Mouse (Mus musculus) kidney, adult 2 months (tissue): ENCODE data around the gene Akap9. TPM values are rescaled to one million over a fixed set of nuclear protein-coding genes. Genes with fewer than 3 reads are reported as not detected.
"Not testable (repeated sequence)": the region's sequence is repeated elsewhere in the genome, so short reads cannot be mapped to it uniquely, and the experiment has no call there.

Experiments used
- DNase-seq: peaks from one replicate; pipeline ENCODE4 v3.0.0; 2021
- H3K27ac ChIP-seq: fragments of 200-500 bp; 2 replicates; pipeline ENCODE4 v1.5.1; 2012; ENCODE audit warnings: low read depth, low read length, control low read depth, inconsistent platforms; ENCODE audit not compliant: insufficient read depth
- H3K27me3 ChIP-seq: fragments of 200-500 bp; replicated peaks from 2 replicates; pipeline ENCODE4 v1.6.1; 2012; ENCODE audit warnings: mild to moderate bottlenecking, moderate library complexity, low read length, inconsistent platforms; ENCODE audit not compliant: control insufficient read depth, insufficient read depth
- H3K36me3 ChIP-seq: fragments of 200-500 bp; 2 replicates; pipeline ENCODE4 v1.6.1; 2012; ENCODE audit warnings: mild to moderate bottlenecking, moderate library complexity, low read length, inconsistent platforms; ENCODE audit not compliant: control insufficient read depth, insufficient read depth
- H3K4me1 ChIP-seq: fragments of 200-500 bp; 2 replicates; pipeline ENCODE4 v1.6.1; 2011; ENCODE audit warnings: low read length; ENCODE audit not compliant: control insufficient read depth, insufficient read depth
- H3K4me3 ChIP-seq: fragments of 200-500 bp; 2 replicates; pipeline ENCODE4 v1.5.1; 2011; ENCODE audit warnings: mild to moderate bottlenecking, low read depth, low read length, control low read depth; ENCODE audit not compliant: insufficient read depth
- CTCF ChIP-seq: fragments of 200-500 bp; conservative IDR thresholded peaks from 2 replicates; pipeline ENCODE4 v1.5.1; 2011; ENCODE audit warnings: low read depth, mild to moderate bottlenecking, control low read depth, low read length, moderate library complexity, mixed read lengths; ENCODE audit not compliant: insufficient read depth, insufficient read length
- POLR2A ChIP-seq: fragments of 200-500 bp; IDR thresholded peaks from one replicate; pipeline ENCODE4 v1.6.1; 2011; ENCODE audit warnings: low read depth, low read length, control low read depth
- WGBS: fragments of 180-500 bp; shearing (Covaris S2); methylation state at CpG from one replicate; pipeline ENCODE4 v1.1.7; 2018; 5-methylcytosine and 5-hydroxymethylcytosine counted together
- polyA plus RNA-seq: library from polyadenylated mRNA; depleted of rRNA; stranded (reverse); fragments of >200 nt; gene quantifications from 2 replicates; pipeline ENCODE4 v1.2.3, GENCODE M21; 2012; rRNA removed

Gene Akap9
- polyA plus RNA-seq, 1 experiment: 5.7 TPM

DNA sequence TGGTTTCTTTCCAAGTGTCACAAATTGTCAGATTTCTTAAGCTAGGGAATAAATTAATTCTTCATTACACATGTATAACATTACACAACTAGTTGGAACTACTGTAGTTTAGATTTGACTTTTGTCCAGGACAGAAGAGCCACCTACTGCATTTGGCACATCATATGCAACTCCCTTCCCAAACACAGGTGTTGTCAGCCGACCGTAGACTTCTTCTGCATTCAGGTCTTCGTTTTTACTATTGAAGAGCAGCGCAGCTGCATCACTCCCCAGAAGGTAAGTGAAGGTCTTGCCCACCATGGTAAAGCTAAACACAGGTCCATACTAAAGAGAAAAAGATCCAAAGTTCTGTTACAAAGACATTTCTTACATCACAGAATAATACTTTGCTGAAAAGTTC, 173.2 kb downstream of the Akap9 start:
- 85% methylated on average over 4 of the region's 4 CpGs for WGBS
- no peak overlapping the region for H3K27ac ChIP-seq
- no peak overlapping the region for H3K4me3 ChIP-seq
- peaks cover 7% of the 10 kb centered on the region for H3K36me3 ChIP-seq
- H3K27me3 ChIP-seq: no peaks in the 10 kb centered on the region
- no peak for TF ChIP-seq POLR2A
- no peak for TF ChIP-seq CTCF
- peaks cover 3% of the 10 kb centered on the region; the same call in 1 of the 2 replicates for H3K4me1 ChIP-seq
- DNase-seq: no peak

DNA sequence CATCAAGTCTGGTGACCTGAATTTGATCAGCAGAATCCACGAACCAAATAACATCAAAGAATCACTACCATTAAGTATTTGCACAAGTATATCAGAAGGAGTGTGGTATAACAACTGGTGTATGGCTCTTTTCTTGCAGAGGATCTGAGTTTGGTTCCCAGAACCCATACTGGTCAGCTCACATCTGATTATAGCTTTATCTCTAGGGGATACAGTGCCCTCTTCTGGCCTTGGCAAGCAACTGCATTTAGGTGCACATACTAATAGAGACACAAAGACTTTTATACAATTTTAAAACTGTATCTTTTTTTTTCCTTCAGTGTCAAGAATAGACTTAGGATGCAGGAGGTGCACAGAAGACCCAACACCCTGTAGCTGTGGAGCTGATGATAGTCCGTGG, 173.9 kb downstream of the Akap9 start:
- Histone ChIP-seq H3K27me3 (no peaks in the 10 kb centered on the region), H3K36me3 (peaks cover 7% of the 10 kb centered on the region), H3K4me1 (peaks cover 3% of the 10 kb centered on the region; the same call in 1 of the 2 replicates), H3K4me3 (no peak overlapping the region), H3K27ac (no peak overlapping the region)
- no peak for TF ChIP-seq CTCF
- no peak for TF ChIP-seq POLR2A
- DNase-seq: no peak
- WGBS: 94% methylated on average over 2 of the region's 2 CpGs

DNA sequence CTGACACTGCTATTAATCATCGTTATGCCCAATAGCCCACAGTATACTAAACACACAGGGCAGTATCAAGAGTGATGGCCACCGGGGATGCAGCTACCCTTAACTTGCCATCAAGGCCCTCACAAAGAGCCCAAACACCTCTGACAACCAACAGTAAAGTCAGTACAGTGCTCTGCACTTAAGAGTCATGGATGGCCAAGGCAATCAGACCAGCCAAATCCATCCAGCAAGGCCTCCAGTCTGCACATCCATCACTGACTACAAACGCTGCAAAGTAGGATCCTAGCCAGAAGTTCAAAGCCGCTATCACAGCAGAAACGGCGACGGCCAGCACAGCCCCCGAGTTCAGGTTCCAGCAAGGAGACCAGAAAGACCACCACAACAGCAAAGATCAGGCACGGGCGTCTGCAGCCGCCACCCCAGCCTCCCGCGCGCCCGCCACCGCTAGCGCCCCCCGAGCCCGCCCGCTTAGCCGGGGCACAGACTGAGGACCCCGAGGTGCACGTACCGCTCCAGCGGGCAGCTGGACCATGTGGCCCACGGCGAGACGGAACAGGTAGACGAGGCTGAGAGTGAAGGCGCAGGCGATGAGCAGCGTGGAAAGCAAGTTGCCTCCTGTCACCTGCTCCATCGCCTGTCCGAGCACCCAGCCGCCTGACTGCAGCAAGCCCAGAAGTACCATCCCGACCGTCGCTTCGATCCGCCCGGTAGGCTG, 175.9 kb downstream of the Akap9 start:
- TF ChIP-seq POLR2A (no peak), CTCF (no peak)
- H3K27me3 ChIP-seq: no peaks in the 10 kb centered on the region
- peaks cover 7% of the 10 kb centered on the region; the same call in 1 of the 2 replicates for H3K36me3 ChIP-seq
- peak overlapping the region; percentile 78 for H3K4me3 ChIP-seq
- peaks cover 3% of the 10 kb centered on the region; the same call in 1 of the 2 replicates for H3K4me1 ChIP-seq
- DNase-seq: peak; percentile 25
- WGBS: 1% methylated on average over 41 of the region's 41 CpGs
- peak overlapping the region; percentile 27; the same call in 1 of the 2 replicates for H3K27ac ChIP-seq

DNA sequence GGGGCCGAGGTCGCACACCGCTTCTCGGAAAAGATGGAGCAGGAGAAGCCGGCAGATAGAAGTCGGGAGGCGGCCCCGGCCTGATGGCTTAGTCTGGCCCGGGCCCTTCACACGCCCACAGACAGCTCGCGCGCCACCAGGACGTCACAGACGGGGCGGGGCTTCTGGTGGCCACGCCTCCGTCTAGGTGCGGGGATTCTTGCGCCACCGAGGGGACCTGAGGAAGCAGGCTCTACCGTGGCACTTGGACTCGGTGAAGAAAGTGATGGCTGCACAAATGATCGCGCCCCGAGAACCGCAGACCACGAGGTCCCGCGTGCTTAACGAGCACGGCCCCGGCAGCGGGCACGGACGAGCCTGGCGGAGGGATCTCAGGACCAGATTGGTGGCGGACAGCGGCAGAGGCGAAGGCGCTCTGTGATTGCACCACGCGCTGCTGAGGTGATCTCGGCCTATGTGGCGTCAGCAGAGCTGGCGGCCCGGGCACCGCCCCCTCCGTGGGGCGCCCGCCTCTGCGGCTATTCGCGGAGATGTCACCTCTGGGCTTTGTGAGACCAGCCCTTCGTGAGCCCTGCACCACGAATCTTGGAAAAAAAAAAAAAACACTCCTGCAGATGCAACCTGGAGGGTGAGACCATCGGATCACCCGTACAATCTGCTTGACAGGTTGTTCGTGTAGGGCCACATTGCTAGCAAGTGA, 176.6 kb downstream of the Akap9 start, which contains the start of gene Cyp51:
Gene Cyp51 (minus strand): TSS at position 406 of the 700 bp plus-strand sequence.
- TF ChIP-seq POLR2A (peak; percentile 40), CTCF (no peak)
- Histone ChIP-seq H3K27me3 (no peaks in the 10 kb centered on the region), H3K36me3 (peaks cover 5% of the 10 kb centered on the region; the same call in 1 of the 2 replicates), H3K4me3 (peak within 1 kb of the TSS; percentile 78), H3K27ac (peak within 1 kb of the TSS; percentile 95), H3K4me1 (peaks cover 3% of the 10 kb centered on the region; the same call in 1 of the 2 replicates)
- under 1% methylated on average over 59 of the region's 59 CpGs for WGBS
- peak; percentile 94 for DNase-seq

DNA sequence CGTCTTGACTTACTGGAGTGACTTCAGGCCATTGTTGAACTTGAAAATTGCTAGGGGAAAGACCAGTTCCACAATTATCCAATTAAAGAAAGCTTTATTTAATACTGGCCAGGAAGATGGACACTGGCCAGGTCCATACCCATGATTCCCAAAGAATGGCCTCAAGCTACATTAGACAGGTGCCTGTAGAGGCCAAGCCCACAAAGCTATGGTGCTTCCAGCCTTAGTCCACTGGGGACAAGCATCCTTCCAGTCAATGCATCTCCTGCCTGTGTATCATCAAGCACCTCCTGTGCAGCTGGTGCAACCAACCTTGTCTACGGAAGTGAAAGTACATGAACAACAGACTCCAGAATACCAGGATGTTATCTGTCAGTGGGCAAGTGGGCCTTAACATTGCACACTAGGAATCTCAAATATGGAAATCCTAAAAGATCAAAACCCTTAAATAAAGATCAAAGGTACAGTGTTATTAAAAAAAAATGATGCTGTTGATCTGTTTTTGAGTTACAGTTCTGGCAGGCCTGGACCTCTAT, 177.9 kb downstream of the Akap9 start:
- 97% methylated on average over 2 of the region's 2 CpGs for WGBS
- TF ChIP-seq POLR2A (no peak), CTCF (no peak)
- DNase-seq: no peak

DNA sequence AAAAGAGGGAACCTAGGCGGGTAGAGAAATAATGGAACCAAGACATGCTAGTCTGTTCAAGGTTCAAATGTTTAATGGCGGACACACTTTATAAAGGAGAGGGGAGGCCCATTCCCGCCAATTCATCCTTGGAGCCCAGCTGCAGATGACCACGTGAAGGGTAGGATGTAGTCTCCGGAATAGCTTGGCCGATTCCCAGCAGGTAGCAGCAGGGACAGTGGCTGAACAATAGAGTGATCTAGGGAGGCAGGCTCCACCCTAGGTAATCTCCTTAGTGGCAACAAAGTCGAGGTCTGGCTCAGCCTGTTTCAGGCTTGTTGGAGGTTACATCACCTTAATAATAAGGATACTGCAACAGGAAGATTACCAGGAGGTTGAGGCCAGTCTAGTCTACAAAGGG, 179.2 kb downstream of the Akap9 start:
- WGBS: 73% methylated on average over 7 of the region's 7 CpGs
- not testable (repeated sequence) for H3K27me3 ChIP-seq, H3K4me3 ChIP-seq, H3K36me3 ChIP-seq, DNase-seq, H3K4me1 ChIP-seq, H3K27ac ChIP-seq

More for the DNA sequence above, 177.9 kb downstream of the Akap9 start:
- Histone ChIP-seq H3K27ac (no peak overlapping the region), H3K4me3 (no peak overlapping the region), H3K27me3 (no peaks in the 10 kb centered on the region), H3K4me1 (peaks cover 3% of the 10 kb centered on the region; the same call in 1 of the 2 replicates), H3K36me3 (peaks cover 5% of the 10 kb centered on the region; the same call in 1 of the 2 replicates)

DNA sequence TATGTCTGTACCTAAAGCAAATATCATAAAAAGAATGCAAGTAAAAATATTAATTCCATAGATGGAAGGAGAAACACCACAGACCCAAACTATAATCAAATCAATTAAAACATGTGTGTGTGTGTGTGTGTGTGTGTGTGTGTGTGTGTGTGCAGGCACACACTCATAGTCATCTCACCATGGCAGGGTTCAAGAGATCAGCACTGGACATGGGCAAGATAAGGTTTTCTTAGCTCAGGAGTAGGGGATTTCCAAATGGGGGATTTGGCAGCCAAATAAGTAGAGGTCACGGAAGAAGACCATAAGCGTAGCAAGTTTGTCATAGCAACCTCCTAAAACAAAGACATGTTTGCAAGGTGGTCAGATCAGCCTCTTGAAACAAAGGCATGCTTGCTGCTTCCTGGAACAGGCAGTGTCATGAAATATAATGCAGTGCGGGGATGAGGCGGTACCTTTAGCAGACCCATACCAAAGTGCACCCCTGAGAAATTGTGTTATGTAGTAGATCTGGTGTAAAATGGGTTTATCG, 184.8 kb downstream of the Akap9 start:
- no peak for DNase-seq
- Histone ChIP-seq H3K27me3 (no peaks in the 10 kb centered on the region), H3K27ac (no peak overlapping the region), H3K4me3 (no peak overlapping the region), H3K36me3 (no peaks in the 10 kb centered on the region), H3K4me1 (no peaks in the 10 kb centered on the region)
- TF ChIP-seq CTCF (no peak), POLR2A (no peak)
- WGBS: 90% methylated on average over 5 of the region's 5 CpGs

Other genes with a start within 250 kb of the Akap9 start
- 21.9 and 22.3 TPM in 2 replicates for gene Ankib1, start 125.1 kb upstream of the Akap9 start, polyA plus RNA-seq
- gene Krit1, start 124.9 kb upstream of the Akap9 start, polyA plus RNA-seq: 6.9 and 8.3 TPM in 2 replicates
- 0.11 and 0.20 TPM in 2 replicates for gene Lrrd1, start 82.9 kb upstream of the Akap9 start, polyA plus RNA-seq
- 1.0 and 1.1 TPM in 2 replicates for gene Mterf1a, start 34.1 kb upstream of the Akap9 start, polyA plus RNA-seq
- gene Cyp51, start 176.7 kb downstream of the Akap9 start, polyA plus RNA-seq: 93.8 and 239 TPM in 2 replicates